Mouse (Mus musculus) heart, embryonic 13.5 days (tissue): Measurements from ENCODE around the gene Pelp1. TPM values are rescaled to one million over a fixed set of nuclear protein-coding genes. Genes with fewer than 3 reads are reported as not detected.

Experiments
- ATAC-seq: fragments of 200-750 bp; cut with Nextera tagmentation; 2 replicates; pipeline ENCODE4 v1.8.0; 2017; ENCODE audit warnings: moderate TSS enrichment; ENCODE audit not compliant: insufficient number of reproducible peaks, low FRiP score, low TSS enrichment; ENCODE audit errors: extremely low read depth
- H3K27ac ChIP-seq: fragments of 300-500 bp; sonication (generic); replicated peaks from 2 replicates; pipeline ENCODE4 v1.5.1; 2015; ENCODE audit warnings: moderate library complexity, mild to moderate bottlenecking, inconsistent platforms
- H3K27me3 ChIP-seq: fragments of 300-500 bp; sonication (generic); replicated peaks from 2 replicates; pipeline ENCODE4 v1.6.1; 2015; ENCODE audit warnings: mild to moderate bottlenecking, inconsistent platforms
- H3K36me3 ChIP-seq: fragments of 300-500 bp; sonication (generic); 2 replicates; pipeline ENCODE4 v1.6.1; 2015; ENCODE audit warnings: mild to moderate bottlenecking, inconsistent platforms
- H3K4me1 ChIP-seq: fragments of 300-500 bp; sonication (generic); 2 replicates; pipeline ENCODE4 v1.6.1; 2015; ENCODE audit warnings: inconsistent platforms
- H3K4me2 ChIP-seq: fragments of 300-500 bp; sonication (generic); 2 replicates; pipeline ENCODE4 v1.6.1; 2015; ENCODE audit warnings: inconsistent platforms, mild to moderate bottlenecking, moderate library complexity
- H3K4me3 ChIP-seq: fragments of 300-500 bp; sonication (generic); 2 replicates; pipeline ENCODE4 v1.5.1; 2015; ENCODE audit warnings: moderate library complexity, mild to moderate bottlenecking, inconsistent platforms
- H3K9ac ChIP-seq: fragments of 300-500 bp; sonication (generic); 2 replicates; pipeline ENCODE4 v1.6.1; 2015; ENCODE audit warnings: inconsistent platforms, mild to moderate bottlenecking, moderate library complexity
- H3K9me3 ChIP-seq: fragments of 300-500 bp; sonication (generic); 2 replicates; pipeline ENCODE4 v1.6.1; 2016; ENCODE audit warnings: inconsistent platforms
- WGBS: fragments of 180-500 bp; shearing (Covaris S2); methylation state at CpG from one replicate; pipeline ENCODE4 v1.1.7; 2015; ENCODE audit warnings: mixed read lengths; 5-methylcytosine and 5-hydroxymethylcytosine counted together
- polyA plus RNA-seq: library from polyadenylated mRNA; unstranded; fragments of >200 nt; fragmentation: Nextera tagmentation; extraction: Ambion mirVana; gene quantifications from 2 replicates; pipeline ENCODE4 v1.2.1, GENCODE M21; 2015

Gene Pelp1
- 23.3 and 23.6 TPM in 2 replicates for polyA plus RNA-seq

DNA sequence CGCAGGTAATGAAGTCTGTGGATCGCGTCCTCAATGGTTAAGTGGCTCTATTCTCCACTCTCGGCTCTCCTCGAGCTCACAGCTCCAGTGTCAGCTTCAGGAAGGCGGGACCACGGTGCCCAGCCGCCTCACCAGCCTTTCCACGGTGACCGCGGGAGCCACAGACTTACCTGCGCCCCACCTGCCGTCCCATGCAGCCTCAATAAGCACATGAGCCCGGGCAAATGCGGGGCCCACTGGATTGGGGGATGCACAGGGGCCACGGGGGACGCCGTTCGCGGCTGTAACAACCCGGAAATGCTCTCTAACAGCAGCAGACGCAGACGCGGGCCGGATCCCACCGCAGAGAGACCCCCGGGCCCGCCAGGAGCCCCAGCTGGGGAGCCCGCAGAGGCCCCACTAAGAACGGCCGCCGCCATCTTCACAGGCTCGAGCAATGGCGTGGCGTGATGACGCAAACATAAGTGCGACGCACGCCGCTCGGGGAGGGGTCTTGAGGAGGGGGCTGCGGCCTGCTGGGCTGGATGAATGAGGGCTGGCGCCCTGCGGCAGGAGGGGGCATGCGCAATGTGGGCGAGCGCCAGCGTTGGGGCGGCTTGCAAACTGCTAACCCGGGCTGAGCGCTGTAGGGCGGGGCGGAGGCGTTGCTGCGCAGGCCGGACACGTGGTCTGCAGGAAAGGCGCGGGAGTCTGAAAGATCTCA lies at the start of gene Pelp1:
TSS of gene Pelp1 (minus strand) at position 438 of the 703 bp plus-strand sequence.
- under 1% methylated on average over 59 of the region's 59 CpGs for WGBS
- Histone ChIP-seq H3K9me3 (no peaks in the 10 kb centered on the region), H3K27me3 (peaks cover 6% of the 10 kb centered on the region), H3K4me3 (peak within 1 kb of the TSS; percentile 97), H3K4me2 (peak within 1 kb of the TSS; percentile 94), H3K9ac (peak within 1 kb of the TSS; percentile 99), H3K27ac (peak within 1 kb of the TSS; percentile 74), H3K36me3 (peaks cover 13% of the 10 kb centered on the region), H3K4me1 (peaks cover 30% of the 10 kb centered on the region)
- peak; percentile 89 for ATAC-seq

GRCm38 (mm10) chr11:70458688-70459600 lies 49.1 kb upstream of the Pelp1 start, which contains the start of gene Zmynd15:
Gene Zmynd15 (plus strand): TSS chr11:70459433.
- peaks cover 14% of the 10 kb centered on the region for H3K36me3 ChIP-seq
- peaks cover 3% of the 10 kb centered on the region; the same call in 1 of the 2 replicates for H3K9me3 ChIP-seq
- peak within 1 kb of the TSS; percentile 84 for H3K9ac ChIP-seq
- H3K4me1 ChIP-seq: peaks cover 9% of the 10 kb centered on the region
- peak within 1 kb of the TSS; percentile 65 for H3K4me3 ChIP-seq
- peak within 1 kb of the TSS; percentile 88 for H3K4me2 ChIP-seq
- 14% methylated on average over 32 of the region's 32 CpGs for WGBS
- H3K27me3 ChIP-seq: peaks cover 45% of the 10 kb centered on the region
- ATAC-seq: no peak
- H3K27ac ChIP-seq: 0 out of 2 replicates have a peak within 1 kb of the TSS, but pooled peaks have one; percentile 29

DNA sequence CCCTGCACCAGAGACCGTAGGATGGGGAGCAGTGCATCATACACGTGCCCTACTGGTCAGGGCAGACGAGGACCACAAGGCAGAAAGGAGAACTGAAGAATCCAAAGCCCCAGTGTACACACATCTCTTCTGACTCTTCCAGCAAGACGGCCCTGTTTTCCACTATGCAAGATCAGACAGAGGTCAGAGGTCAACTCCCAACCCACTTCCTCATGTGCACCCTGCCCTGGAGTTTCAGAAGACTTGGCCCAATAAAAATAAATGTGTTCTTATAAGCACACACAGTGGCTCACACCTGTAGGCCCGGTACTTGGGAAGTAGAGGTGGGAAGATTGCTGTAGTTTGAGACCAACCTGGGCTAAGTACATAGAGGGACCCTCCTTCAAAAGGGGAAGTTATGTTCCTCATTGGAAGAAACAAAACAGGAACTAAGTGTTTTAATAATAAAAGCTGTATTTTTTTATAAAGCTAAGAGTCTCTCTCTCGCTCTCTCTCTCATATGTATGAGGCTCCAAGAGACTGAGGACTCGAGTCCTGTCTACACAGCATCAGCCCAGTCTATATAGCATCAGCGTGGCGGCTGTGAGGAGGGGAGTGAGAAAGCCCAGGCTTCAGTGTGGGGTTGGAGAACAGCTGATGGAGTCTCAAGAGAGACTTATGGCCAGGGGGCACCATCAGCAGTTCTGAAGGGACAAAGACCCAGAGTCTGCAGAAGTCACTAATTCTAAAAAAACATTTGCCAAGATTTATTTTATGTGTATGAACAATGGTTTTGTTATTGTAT lies 43.6 kb upstream of the Pelp1 start:
- Histone ChIP-seq H3K4me2 (peak overlapping the region; percentile 72; the same call in 1 of the 2 replicates), H3K9ac (0 out of 2 replicates have a peak overlapping the region, but pooled peaks have one; percentile 88), H3K4me1 (peaks cover 13% of the 10 kb centered on the region), H3K36me3 (peaks cover 24% of the 10 kb centered on the region), H3K4me3 (no peak overlapping the region), H3K27me3 (peaks cover 2% of the 10 kb centered on the region), H3K9me3 (no peaks in the 10 kb centered on the region), H3K27ac (no peak overlapping the region)
- WGBS: 85% methylated on average over 9 of the region's 9 CpGs
- ATAC-seq: no peak

- Histone ChIP-seq H3K4me3 (peak within 1 kb of the TSS; percentile 68), H3K36me3 (peaks cover 24% of the 10 kb centered on the region), H3K9me3 (no peaks in the 10 kb centered on the region), H3K4me1 (peaks cover 13% of the 10 kb centered on the region), H3K27ac (peak within 1 kb of the TSS; percentile 95), H3K4me2 (peak within 1 kb of the TSS; percentile 72), H3K9ac (peak within 1 kb of the TSS; percentile 88), H3K27me3 (no peaks in the 10 kb centered on the region)
- WGBS: under 1% methylated on average over 46 of the region's 46 CpGs
- ATAC-seq: peak; percentile 97
These were observed 42.1 kb upstream of the Pelp1 start, which contains the start of gene Med11 for GRCm38 (mm10) chr11:70451797-70452498. Gene Med11 (plus strand): TSS chr11:70451919.

DNA sequence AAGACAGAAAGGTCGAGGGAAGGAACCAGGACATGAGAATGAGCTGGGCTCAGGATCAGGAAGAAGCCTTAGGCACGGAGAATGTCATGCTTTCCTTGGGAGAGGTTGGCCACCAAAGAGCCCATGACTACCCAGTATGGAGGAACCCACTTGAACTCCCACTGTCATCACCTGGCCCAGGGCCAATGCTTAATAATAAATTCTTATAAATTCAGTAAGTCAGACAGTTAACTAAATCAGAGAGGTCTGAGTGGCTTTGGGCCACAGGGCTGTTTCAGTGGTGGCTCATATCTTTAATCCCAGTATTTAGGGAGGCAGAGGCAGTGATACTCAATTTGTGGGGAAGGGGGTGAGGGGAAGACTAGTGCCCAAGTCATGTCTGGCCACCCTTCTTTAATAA lies 41.1 kb upstream of the Pelp1 start:
- H3K4me3 ChIP-seq: no peak overlapping the region
- H3K4me2 ChIP-seq: no peak overlapping the region
- WGBS: 68% methylated on average over 2 of the region's 2 CpGs
- H3K27me3 ChIP-seq: no peaks in the 10 kb centered on the region
- no peak overlapping the region for H3K27ac ChIP-seq
- H3K9ac ChIP-seq: no peak overlapping the region
- no peaks in the 10 kb centered on the region for H3K9me3 ChIP-seq
- H3K36me3 ChIP-seq: peaks cover 24% of the 10 kb centered on the region
- ATAC-seq: no peak
- peaks cover 13% of the 10 kb centered on the region for H3K4me1 ChIP-seq

GRCm38 (mm10) chr11:70447373-70447772 lies 37.5 kb upstream of the Pelp1 start:
- no peak overlapping the region for H3K4me2 ChIP-seq
- H3K27ac ChIP-seq: no peak overlapping the region
- 66% methylated on average over 1 of the region's 1 CpGs for WGBS
- H3K9ac ChIP-seq: no peak overlapping the region
- H3K4me1 ChIP-seq: peaks cover 5% of the 10 kb centered on the region
- H3K4me3 ChIP-seq: no peak overlapping the region
- no peaks in the 10 kb centered on the region for H3K27me3 ChIP-seq
- H3K9me3 ChIP-seq: no peaks in the 10 kb centered on the region
- ATAC-seq: no peak
- no peaks in the 10 kb centered on the region for H3K36me3 ChIP-seq

DNA sequence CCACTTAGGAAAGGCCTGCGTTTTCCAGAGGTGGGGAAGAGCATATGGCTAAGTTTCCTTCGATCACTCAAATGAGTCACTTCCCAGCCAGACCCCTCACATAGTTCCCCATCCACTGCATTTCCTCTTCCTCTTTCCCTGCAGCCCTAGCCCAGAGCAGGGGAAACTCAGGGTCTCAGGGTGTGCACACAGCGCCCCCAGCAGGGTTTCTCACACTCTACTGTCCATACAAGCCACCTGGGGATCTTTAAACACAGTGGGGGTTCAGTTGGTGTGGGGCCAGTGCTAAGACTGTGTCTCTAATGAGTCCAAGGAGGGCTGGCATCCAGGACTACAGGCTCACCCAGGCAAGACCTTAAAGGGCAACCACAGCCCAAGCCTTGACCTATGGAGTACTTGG lies 36.9 kb upstream of the Pelp1 start:
- Histone ChIP-seq H3K4me2 (no peak overlapping the region), H3K9ac (no peak overlapping the region), H3K4me1 (peaks cover 3% of the 10 kb centered on the region; the same call in 1 of the 2 replicates), H3K27ac (no peak overlapping the region), H3K36me3 (peaks cover 5% of the 10 kb centered on the region), H3K9me3 (no peaks in the 10 kb centered on the region), H3K4me3 (no peak overlapping the region), H3K27me3 (no peaks in the 10 kb centered on the region)
- no peak for ATAC-seq
- WGBS: 25% methylated on average over 3 of the region's 3 CpGs

GRCm38 (mm10) chr11:70444667-70445066 lies 34.8 kb upstream of the Pelp1 start:
- no peak for ATAC-seq
- no peak overlapping the region for H3K4me2 ChIP-seq
- WGBS: 65% methylated on average over 6 of the region's 6 CpGs

DNA sequence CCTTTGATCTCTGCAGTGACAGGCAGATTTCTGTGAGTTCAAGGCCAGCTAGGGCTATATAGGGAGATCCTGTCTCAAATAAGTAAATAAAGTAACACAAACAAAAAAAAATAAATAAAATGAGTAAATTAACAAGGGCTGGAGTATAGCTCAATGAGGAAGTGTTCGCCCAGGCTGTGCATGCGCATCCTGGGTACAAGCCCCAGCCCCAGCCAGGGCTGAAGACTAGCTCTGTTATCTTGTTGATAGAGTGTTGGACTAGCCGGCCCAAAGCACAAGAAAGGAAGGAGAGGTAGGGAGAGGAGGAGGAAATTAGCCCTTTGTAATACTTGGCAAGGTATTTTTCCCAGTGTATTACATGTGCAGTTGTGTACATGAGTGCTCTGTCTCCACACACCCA lies 34.1 kb upstream of the Pelp1 start:
- no peak overlapping the region for H3K4me2 ChIP-seq
- no peaks in the 10 kb centered on the region for H3K27me3 ChIP-seq
- H3K4me1 ChIP-seq: no peaks in the 10 kb centered on the region
- ATAC-seq: no peak
- no peaks in the 10 kb centered on the region for H3K9me3 ChIP-seq
- 77% methylated on average over 3 of the region's 3 CpGs for WGBS
- no peak overlapping the region for H3K9ac ChIP-seq
- no peak overlapping the region for H3K27ac ChIP-seq
- peaks cover 29% of the 10 kb centered on the region for H3K36me3 ChIP-seq
- H3K4me3 ChIP-seq: no peak overlapping the region

More at GRCm38 (mm10) chr11:70444667-70445066, 34.8 kb upstream of the Pelp1 start:
- Histone ChIP-seq H3K36me3 (peaks cover 22% of the 10 kb centered on the region), H3K4me1 (no peaks in the 10 kb centered on the region), H3K9ac (no peak overlapping the region), H3K27ac (no peak overlapping the region), H3K9me3 (no peaks in the 10 kb centered on the region), H3K27me3 (no peaks in the 10 kb centered on the region), H3K4me3 (no peak overlapping the region)

- 83% methylated on average over 7 of the region's 7 CpGs for WGBS
- Histone ChIP-seq H3K27me3 (no peaks in the 10 kb centered on the region), H3K4me3 (no peak overlapping the region), H3K9ac (no peak overlapping the region), H3K4me2 (no peak overlapping the region), H3K9me3 (no peaks in the 10 kb centered on the region), H3K36me3 (peaks cover 50% of the 10 kb centered on the region), H3K4me1 (no peaks in the 10 kb centered on the region), H3K27ac (no peak overlapping the region)
- no peak for ATAC-seq
These were observed 32.1 kb upstream of the Pelp1 start for GRCm38 (mm10) chr11:70441882-70442281.
